Mouse (Mus musculus) B cell, adult 2 months (primary cell): ENCODE measurements around the gene Gm17509.
A peak's percentile ranks its signal among the peaks of the same experiment; 100 is the strongest.
"Not testable (repeated sequence)": the region's sequence is repeated elsewhere in the genome, so short reads cannot be mapped to it uniquely, and the experiment has no call there.

ENCODE experiments used
- DNase-seq, 2 experiments: peaks; one replicate each; pipeline ENCODE4 v3.0.0; 2022

The Gm17509 gene

GRCm38 (mm10) chr13:117204685-117205084 lies 16.2 kb downstream of the Gm17509 start:
- DNase-seq, result no peak

GRCm38 (mm10) chr13:117202755-117203471 lies 18.0 kb downstream of the Gm17509 start:
- peak; percentile 51 to 57 for DNase-seq

- DNase-seq, result peak; percentile 95 to 96
These were observed 22.3 kb downstream of the Gm17509 start for GRCm38 (mm10) chr13:117198402-117199083.

- no peak for DNase-seq
These were observed 23.2 kb downstream of the Gm17509 start for GRCm38 (mm10) chr13:117197666-117198065.

GRCm38 (mm10) chr13:117195569-117196495 lies 25.0 kb downstream of the Gm17509 start:
- DNase-seq, result no peak

GRCm38 (mm10) chr13:117193422-117193983 lies 27.4 kb downstream of the Gm17509 start:
- DNase-seq, result no peak

GRCm38 (mm10) chr13:117192161-117192560 lies 28.7 kb downstream of the Gm17509 start:
- DNase-seq, result no peak

- DNase-seq, result no peak
These were observed 35.5 kb downstream of the Gm17509 start for GRCm38 (mm10) chr13:117185329-117185728.

GRCm38 (mm10) chr13:117183288-117183687 lies 37.6 kb downstream of the Gm17509 start:
- no peak for DNase-seq

- DNase-seq, result not testable (repeated sequence)
These were observed 40.0 kb downstream of the Gm17509 start for GRCm38 (mm10) chr13:117180912-117181311.
